Mouse (Mus musculus): ENCODE data around the gene Psmb6.

GRCm38 (mm10) chr11:70500476-70500812 lies 24.7 kb upstream of the Psmb6 start:
- no peak for TF ChIP-seq CTCF (IDR thresholded peaks at IDR 0.05; ENCODE audit: extremely low read depth, insufficient read depth, low read length)
- TF ChIP-seq POLR2A (IDR thresholded peaks at IDR 0.05; ENCODE audit: extremely low read depth, insufficient read depth, low read length) = no peak
